Mouse (Mus musculus) liver, postnatal 0 days (tissue): ENCODE data around the gene Znrf4.

Experiments used
- CTCF ChIP-seq: sonication (generic); IDR thresholded peaks from 2 replicates; pipeline ENCODE4 v1.5.1; 2016; ENCODE audit warnings: antibody characterized with exemption, low read depth
- EP300 ChIP-seq: IDR thresholded peaks from 2 replicates; pipeline ENCODE4 v1.6.1; 2016; ENCODE audit warnings: antibody characterized with exemption, low read depth, mild to moderate bottlenecking

DNA sequence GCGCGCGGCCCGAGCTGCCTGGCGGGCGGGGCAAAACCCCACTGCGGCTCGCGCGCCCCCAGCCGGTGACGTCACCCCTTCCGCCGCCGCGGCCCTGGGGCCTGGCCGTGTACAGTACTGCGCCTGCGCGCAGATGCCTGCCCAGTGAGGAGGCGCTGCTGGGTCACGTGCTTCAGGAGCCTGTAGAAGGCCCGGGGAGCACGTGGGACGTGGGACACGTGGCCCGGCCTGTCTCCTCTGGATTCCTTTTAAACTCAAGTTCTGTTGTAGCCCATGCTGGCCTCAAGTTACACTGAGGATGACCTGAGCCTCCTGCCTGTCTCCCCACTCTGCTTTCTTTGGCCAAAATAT lies 35.9 kb downstream of the Znrf4 start, which contains the start of gene Ptprs:
- TF ChIP-seq CTCF (no peak), EP300 (no peak)
